Mouse (Mus musculus) embryonic stem cell, embryonic (primary cell): Measurements from ENCODE around the gene Eogt.

ENCODE experiments used
- CTCF ChIA-PET, 4 experiments: fragments of 300-600 bp in 2 of 4; fragments of 350-600 bp in 2 of 4; sonication (Branson Sonifier 250); formaldehyde crosslinking; loops; one replicate each; lab custom pipeline; 2022; ENCODE audit warnings: inconsistent platforms in 2 of 4; lab: Charles Lee
- POLR2A ChIA-PET, 4 experiments: fragments of 300-600 bp in 2 of 4; fragments of 350-600 bp in 2 of 4; sonication (Branson Sonifier 250); formaldehyde crosslinking; loops; one replicate each; lab custom pipeline; 2022; ENCODE audit warnings: antibody characterized with exemption in 4 of 4, inconsistent platforms in 1 of 4; lab: Charles Lee

The Eogt gene

DNA sequence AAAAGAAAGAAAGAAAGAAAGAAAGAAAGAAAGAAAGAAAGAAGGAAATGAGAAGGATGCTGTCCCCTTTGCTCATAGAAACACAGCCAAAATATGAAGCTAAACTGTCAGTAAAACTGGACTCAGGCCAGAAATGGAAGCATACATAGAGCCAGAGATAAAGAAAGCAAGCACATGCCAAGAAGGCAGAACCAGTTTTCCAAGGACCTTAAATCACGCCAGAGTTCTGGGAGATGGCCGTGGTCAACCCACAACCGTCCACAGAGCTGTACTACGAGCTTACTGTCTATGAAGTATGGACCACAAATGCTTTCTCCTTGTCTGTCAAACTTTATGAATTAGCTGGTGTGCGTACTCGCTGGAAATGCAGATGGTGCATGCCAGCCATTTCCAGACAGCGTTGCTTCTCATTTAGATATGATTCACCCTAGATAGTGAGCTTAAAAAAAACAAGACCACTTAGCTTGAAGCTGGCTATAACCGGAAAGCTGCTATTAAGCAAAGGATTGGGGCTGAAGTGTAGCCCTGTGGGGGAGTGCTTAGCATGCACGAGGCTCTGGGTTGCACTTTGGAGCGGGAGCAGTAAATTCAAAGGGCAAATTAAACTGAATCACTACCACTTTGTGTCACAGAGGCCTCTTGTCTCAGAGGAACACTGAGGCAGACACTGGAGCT, 24.5 kb downstream of the Eogt start:
- CTCF ChIA-PET, result interaction anchor here in 1 of 4 experiments (1.1 to 1.2 kb wide), 2 partner anchors 10 to 22 kb away, joined by 3 read pairs; no protein-coding TSS in a partner anchor
- POLR2A ChIA-PET, result interaction anchor here in 2 of 4 experiments (0.7 to 1.1 kb wide), 2 partner anchors 9 to 38 kb away, joined by 4 to 6 read pairs; no protein-coding TSS in a partner anchor

DNA sequence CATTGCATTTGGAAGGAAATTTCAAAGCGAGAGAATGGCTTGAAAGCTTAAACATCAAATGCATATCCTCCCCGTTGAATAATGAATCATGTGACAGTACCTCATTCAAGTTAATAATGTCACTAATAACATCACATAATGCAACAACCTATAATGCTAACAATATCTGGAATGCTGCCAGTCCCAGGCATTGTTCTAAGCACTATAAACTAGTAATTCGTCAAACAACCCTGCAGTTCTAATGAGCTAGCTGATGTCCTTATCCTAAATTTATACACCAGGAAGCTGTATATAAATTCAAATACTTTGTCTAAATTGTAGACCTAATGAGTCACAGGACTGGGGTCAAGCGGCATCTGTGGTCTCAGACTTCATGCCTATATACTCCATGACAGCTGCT, 28.1 kb downstream of the Eogt start:
- ChIA-PET CTCF (interaction anchor here in 1 of 4 experiments (0.5 kb wide), 1 partner anchor 1755 kb away, joined by 3 read pairs; no protein-coding TSS in a partner anchor), POLR2A (interaction anchor here in 1 of 4 experiments (0.6 to 0.9 kb wide), 3 partner anchors 10 to 386 kb away, joined by 3 read pairs; no protein-coding TSS in a partner anchor)

DNA sequence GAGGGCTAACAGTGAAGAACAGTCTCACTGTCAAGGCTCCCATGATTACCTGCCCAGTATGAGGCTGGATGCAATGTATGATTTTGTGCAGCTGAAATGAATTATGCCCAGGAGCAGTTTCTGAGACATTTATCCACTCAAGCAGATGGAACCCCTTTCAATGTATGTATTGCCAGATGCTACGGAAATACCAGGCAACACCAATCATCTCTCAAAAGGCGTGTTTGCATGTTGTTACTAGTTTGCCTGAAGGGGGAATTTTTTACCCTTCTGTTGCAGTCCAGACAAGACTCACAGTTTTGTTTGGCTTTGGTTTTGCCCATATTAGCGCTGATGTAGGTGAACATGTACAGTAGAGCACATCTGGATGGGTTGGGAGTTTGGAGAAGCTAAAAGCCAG, 30.7 kb downstream of the Eogt start:
- ChIA-PET CTCF (no interaction called here), POLR2A (no interaction called here)

DNA sequence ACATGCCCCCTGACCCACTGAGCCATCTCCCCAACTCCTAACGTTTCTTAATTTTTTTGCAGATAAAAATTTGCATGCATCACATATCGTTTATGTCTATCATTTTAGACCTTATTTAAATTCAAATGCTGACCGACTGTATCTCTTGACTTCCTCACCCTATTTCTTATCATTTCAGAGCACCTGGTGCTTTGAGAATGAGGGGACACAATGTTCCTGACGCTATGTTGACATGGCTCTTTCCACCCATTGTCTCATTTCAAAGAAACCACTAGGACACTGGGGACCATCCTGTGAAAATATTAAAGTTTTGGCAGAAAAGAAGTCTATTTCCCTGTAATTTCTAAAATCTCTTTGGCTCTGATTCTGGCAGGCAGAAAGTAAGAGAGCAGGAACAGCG, 32.1 kb downstream of the Eogt start:
- ChIA-PET CTCF (interaction anchor here in 1 of 4 experiments (1.0 kb wide), 1 partner anchor 14 kb away, joined by 3 read pairs; no protein-coding TSS in a partner anchor), POLR2A (no interaction called here)

DNA sequence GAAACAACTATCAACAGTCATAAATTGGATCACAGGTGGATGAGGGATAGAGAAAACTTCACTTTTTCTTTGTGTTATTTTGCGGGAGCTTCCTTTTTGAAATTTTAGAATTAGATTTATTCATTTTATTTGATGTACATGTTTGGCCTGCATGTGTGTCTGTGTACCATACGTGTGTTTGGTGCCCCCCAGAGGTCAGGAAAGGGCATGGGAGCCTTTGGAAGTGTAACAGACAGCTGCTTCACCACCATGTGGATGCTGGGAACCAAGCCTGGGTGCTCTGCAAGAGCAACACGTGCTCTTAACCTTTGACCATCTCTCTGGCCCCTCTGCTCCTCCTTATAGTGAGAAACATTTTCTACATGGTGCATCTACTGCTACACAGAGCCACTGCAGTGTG, 34.2 kb downstream of the Eogt start:
- POLR2A ChIA-PET, result interaction anchor here in 1 of 4 experiments (1.4 kb wide), 1 partner anchor 10 kb away, joined by 4 read pairs; no protein-coding TSS in a partner anchor

DNA sequence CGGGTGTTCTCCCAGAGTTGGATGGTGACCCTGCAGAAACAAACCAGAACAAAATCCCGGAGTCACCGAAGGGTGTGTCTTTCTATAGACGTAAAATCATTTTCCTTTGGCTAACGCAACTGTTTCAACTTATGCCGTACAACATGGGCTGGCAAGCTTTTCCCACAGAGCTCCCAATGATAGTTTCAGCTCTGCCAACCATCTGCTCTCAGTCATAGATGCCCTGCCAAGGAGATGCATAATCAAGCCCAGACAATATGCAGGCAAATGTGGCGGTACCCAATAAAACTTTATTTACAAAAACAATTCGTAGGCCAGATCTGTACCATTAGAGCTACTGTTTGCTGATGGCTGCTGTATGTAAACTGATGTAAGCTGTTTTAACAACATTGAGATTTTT, 36.8 kb downstream of the Eogt start:
- CTCF ChIA-PET, result no interaction called here
- POLR2A ChIA-PET, result interaction anchor here in 1 of 4 experiments (0.9 kb wide), 1 partner anchor 10 kb away, joined by 3 read pairs; no protein-coding TSS in a partner anchor

More for the DNA sequence above, 34.2 kb downstream of the Eogt start:
- CTCF ChIA-PET, result interaction anchor here in 2 of 4 experiments (1.1 to 1.6 kb wide), 4 partner anchors 10 to 69 kb away, joined by 3 to 5 read pairs (median 4); no protein-coding TSS in a partner anchor

DNA sequence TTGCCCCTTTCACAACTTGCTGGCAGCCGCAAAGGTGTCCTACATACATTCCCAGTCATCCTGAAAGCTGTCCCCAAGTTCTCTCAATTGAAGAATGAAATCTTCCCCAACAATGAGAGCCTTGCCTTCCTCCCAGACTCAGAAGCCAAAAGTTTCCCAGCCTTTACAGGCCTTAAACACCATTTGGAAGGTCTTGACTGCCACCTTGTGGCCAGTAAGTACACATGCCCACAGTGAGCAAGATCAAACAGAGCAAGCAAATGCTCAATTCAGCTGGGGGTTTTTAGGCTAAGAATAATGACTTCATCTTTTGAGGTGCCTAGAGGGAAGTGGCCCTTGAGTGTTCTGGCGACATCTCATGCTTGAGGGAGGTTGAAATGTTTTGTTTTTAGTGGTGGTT, 42.2 kb downstream of the Eogt start:
- CTCF ChIA-PET, result interaction anchor here (0.6 to 1.9 kb wide), 39 partner anchors 9 to 1883 kb away, joined by 3 to 6 read pairs (median 3); partner anchors contain the start of genes Eogt (in 1 of the 4) and Fam19a4 (in 1 of the 4)
- POLR2A ChIA-PET, result interaction anchor here in 3 of 4 experiments (0.9 to 1.3 kb wide), 5 partner anchors 19 to 166 kb away, joined by 3 to 13 read pairs (median 3); no protein-coding TSS in a partner anchor

DNA sequence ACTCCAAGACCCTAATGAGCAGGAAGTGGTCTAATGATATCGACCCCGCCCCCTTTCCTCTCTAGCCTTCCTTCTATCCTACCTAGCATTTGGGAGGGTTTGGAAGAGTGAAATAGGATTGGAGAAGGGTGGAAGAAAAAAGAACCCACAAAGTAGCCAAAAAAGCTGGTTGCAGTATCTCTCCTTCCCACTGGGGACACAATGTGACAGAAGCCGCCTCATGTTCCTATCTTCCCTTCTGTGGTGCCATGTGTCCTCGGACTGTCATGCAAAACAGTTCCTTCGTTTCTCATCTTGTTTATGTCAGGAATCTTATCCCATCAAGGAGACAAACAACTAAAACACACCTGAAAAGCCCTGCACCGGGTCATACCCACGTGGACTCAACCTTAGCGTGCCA, 42.9 kb downstream of the Eogt start:
- POLR2A ChIA-PET, result interaction anchor here in 2 of 4 experiments (1.0 to 1.1 kb wide), 2 partner anchors 37 to 39 kb away, joined by 3 read pairs; no protein-coding TSS in a partner anchor
- CTCF ChIA-PET, result interaction anchor here (0.6 to 1.9 kb wide), 26 partner anchors 9 to 1480 kb away, joined by 3 to 6 read pairs (median 3); partner anchors contain the start of gene Eogt (in 1 of the 4)

DNA sequence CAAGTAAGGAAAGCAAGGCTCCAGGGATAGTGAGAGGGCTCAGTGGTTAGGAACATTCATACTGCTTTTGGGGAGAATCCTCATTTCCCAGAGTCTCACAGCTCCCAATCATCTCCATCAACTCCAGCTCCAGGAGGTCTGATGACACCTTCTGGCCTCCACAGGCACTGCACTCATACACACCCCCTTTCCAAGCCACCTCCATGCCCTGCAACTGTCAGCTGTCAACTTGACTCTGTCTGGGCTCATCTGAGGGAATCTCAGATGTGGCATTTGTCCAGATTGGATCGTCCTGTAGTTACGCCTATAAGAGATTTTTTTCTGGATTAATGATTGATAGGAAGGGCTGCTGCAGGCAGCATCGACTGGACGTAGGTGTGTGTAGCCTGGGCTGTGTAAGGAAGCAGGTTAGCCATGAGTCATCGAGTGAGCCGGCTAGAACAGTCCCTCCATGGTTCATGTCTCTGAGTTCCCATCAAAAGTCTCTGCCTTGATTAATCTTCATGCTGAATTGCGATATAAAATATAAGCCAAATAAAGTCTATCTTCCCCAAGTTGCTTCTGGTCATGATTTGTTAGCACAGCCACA, 44.6 kb downstream of the Eogt start:
- POLR2A ChIA-PET, result interaction anchor here in 2 of 4 experiments (0.8 to 3.0 kb wide), 3 partner anchors 22 to 58 kb away, joined by 3 to 9 read pairs (median 3); no protein-coding TSS in a partner anchor
- CTCF ChIA-PET, result interaction anchor here (0.5 to 1.8 kb wide), 35 partner anchors 10 to 313 kb away, joined by 3 to 8 read pairs (median 4); partner anchors contain the start of gene Fam19a4 (in 2 of the 4)

DNA sequence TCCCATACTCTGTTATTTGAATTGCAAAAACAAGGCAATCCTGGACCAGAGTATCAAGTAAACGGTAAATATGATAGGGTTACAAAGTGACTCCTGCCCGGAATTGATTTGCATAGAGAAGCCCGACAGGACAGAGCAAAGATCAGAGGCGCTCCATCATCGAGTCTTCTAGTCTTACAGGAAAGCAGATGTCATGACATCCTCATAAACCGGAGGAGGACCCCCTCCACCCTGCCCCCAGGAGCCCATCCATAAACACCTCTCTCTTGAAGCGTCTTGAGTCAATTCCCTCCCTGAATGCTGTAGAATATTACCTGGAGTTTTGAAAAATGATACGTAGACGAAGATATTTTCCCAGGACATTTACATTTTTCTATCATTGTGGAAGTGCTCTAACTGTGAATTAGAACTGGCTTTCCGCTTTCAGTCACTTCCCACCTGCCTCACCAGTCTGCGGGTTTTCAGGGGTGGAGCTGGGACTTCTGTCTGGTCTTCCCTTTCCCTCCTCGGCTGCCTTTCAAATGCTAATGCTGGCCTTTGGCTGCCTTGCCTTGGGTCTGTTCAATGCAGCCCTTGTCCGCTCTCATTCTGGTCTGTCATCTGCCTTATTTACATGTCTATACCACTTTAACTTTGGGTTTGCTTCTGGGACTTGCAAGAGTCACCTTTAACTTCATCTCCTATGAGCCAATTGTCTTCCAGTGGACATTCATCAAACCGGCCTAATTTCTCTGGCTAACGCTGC, 46.9 kb downstream of the Eogt start:
- ChIA-PET POLR2A (interaction anchor here (0.6 to 3.0 kb wide), 16 partner anchors 10 to 646 kb away, joined by 3 to 9 read pairs (median 4); partner anchors contain the start of genes Fam19a4 (in 2 of the 4), Eogt (in 1 of the 4), Tmf1 (in 1 of the 4) and Uba3 (in 1 of the 4)), CTCF (interaction anchor here in 3 of 4 experiments (0.6 to 1.6 kb wide), 8 partner anchors 11 to 258 kb away, joined by 3 read pairs; no protein-coding TSS in a partner anchor)

DNA sequence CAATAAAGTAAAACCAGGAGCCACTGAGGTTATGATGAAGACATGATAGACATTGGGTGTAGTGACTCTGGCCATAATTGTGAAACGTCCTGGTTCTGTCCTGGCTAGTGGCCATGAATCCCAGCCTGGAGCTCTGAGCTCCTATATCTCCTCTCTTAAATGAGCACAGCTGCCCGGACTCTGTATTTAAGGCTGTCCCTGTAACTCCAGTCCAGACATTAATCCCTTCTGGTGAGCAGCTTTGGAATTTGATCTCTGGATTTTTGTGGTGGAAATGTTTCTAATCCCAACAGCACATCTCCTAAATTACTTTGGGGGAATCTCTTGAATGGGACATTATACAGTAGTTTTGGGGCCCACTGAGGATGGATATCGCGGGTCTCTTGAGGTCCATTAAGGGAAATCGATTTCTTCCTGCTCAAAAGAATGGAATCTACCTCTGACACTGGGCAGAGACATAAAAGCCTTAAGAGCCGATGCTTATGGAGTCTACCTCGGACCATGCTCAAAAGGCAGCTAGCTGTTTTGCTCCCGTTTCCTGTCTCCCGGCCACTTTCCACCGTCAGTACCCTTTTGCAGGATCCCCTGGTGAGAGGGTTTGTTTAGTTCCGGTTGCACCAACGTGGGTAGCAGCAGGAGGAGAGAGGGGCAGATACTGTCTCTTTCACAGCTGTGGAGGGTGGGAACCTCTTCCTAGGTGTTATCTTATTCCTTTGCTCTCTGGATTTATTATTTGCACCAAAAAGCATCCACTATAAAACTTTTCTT, 47.6 kb downstream of the Eogt start:
- POLR2A ChIA-PET, result interaction anchor here (0.6 to 3.0 kb wide), 14 partner anchors 11 to 313 kb away, joined by 3 to 12 read pairs (median 6); partner anchors contain the start of genes Fam19a4 (in 1 of the 4) and Tmf1 (in 1 of the 4)
- CTCF ChIA-PET, result interaction anchor here in 3 of 4 experiments (0.5 to 1.3 kb wide), 9 partner anchors 12 to 258 kb away, joined by 3 to 9 read pairs (median 3); no protein-coding TSS in a partner anchor

DNA sequence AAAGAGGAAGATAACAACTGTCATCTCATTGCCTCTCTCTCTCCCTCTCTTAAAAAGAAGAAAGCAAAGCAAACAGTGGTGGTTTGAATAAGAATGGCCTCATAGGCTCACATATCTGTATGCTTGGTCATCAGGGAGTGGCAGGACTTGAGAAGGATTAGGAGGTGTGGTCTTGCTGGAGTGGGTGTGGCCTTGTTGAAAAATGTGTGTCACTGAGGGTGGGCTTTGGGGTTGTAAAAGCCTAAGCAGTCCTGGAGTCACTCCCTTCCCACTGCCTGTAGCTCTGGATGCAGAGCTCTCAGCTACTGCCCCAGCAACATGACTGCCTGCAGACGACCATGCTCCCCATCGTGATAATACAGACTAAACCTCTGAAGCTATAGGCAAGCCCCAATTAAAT, 66.6 kb downstream of the Eogt start:
- CTCF ChIA-PET, result interaction anchor here in 1 of 4 experiments (2.3 kb wide), 1 partner anchor 22 kb away, joined by 6 read pairs; no protein-coding TSS in a partner anchor
- POLR2A ChIA-PET, result interaction anchor here in 1 of 4 experiments (0.5 to 1.4 kb wide), 5 partner anchors 10 to 114 kb away, joined by 3 to 4 read pairs (median 3); no protein-coding TSS in a partner anchor

DNA sequence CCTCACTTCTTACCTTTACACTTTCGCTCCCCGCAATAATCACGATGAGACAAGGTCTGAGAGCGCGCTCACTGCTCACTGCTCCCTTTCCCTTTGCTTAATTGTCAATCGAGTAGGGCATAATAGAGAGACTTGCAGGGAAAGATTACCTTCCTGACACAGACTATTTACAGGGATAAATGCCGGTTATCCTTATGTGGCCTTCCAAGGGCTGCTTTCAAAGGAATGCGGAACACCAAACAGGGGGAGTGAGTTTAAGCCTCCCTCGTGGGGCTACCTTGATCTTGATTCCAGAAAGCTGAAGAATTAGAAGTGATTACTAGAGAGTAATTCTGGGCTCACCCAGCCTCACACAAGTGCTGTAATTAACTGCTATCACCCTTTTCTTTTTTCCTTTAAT, 69.0 kb downstream of the Eogt start:
- CTCF ChIA-PET, result interaction anchor here in 1 of 4 experiments (2.3 kb wide), 1 partner anchor 24 kb away, joined by 6 read pairs; no protein-coding TSS in a partner anchor
- POLR2A ChIA-PET, result interaction anchor here in 2 of 4 experiments (0.5 to 0.7 kb wide), 2 partner anchors 33 to 1462 kb away, joined by 3 to 6 read pairs; no protein-coding TSS in a partner anchor

DNA sequence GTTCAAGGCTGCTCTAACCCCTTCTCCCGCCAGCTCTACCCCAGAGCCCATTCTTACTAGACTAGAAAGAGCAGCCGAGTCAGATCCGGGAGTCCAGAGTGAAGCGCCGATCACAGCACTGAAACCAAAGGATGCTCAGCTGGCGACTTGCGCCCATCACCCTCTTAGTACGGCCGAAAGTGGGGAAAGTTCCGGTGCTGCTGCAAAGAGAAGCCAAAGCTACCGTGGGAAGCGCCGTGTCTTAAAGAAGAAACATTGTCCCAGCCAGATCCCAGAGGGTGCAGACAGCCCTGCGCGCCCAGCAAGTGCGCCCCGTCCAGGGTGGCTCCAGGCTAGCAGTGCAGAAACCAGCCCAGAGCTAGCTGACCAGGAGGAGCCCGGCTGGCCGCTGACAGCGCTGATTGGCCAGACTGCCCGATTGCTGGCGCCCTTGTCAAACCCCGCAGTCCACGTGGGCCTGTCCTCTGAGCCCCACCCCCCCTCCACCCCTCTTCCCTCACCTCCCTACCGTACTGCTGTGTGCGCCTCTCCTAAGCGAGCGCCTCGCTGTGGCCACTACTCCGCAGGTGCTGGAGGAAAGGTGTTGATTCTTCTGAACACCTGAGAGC, 88.8 kb downstream of the Eogt start, which contains the start of gene Fam19a4:
Fam19a4 (minus strand) TSS at position 340 of the 608 bp plus-strand sequence.
- CTCF ChIA-PET, result interaction anchor here in 2 of 4 experiments (1.1 to 2.3 kb wide), 6 partner anchors 14 to 90 kb away, joined by 3 to 7 read pairs (median 4); no protein-coding TSS in a partner anchor

More for the DNA sequence above, 88.8 kb downstream of the Eogt start, which contains the start of gene Fam19a4:
- POLR2A ChIA-PET, result interaction anchor here in 3 of 4 experiments (0.6 to 2.0 kb wide), 10 partner anchors 12 to 45 kb away, joined by 3 to 5 read pairs (median 3); no protein-coding TSS in a partner anchor
